Mouse (Mus musculus) left cerebral cortex, adult 2 months (tissue): ENCODE results near the gene Tbx22. TPM values are rescaled to one million over a fixed set of nuclear protein-coding genes. Genes with fewer than 3 reads are reported as not detected.

ENCODE experiments used
- DNase-seq, 2 experiments: peaks; one replicate each; pipeline ENCODE4 v3.0.0; 2021 to 2022; ENCODE audit warnings: low spot score in 2 of 2, mixed read lengths in 1 of 2; ENCODE audit errors: extremely low spot score in 1 of 2
- H3K27ac ChIP-seq: fragments of 200-600 bp; 2 replicates; pipeline ENCODE4 v1.8.1; 2022
- H3K4me3 ChIP-seq: fragments of 200-600 bp; 2 replicates; pipeline ENCODE4 v1.8.1; 2022
- CTCF ChIP-seq: fragments of 200-600 bp; IDR thresholded peaks from 2 replicates; pipeline ENCODE4 v1.8.1; 2022; ENCODE audit warnings: antibody characterized with exemption, mild to moderate bottlenecking, moderate library complexity
- intact Hi-C: fragments of 180-260 bp; cut with DNase I; formaldehyde crosslinking; loops from one replicate; pipeline ENCODE4 v1.15.1; 2025
- long read RNA-seq, 2 experiments: library from polyadenylated mRNA; stranded (forward); transcript quantifications; one replicate each; pipeline ENCODE4 v2.0.0; 2021; ENCODE audit warnings: borderline mapping rate in 2 of 2
- total RNA-seq, 2 experiments: library from RNA; stranded (reverse); gene quantifications; 2 replicates each; pipeline ENCODE4 v1.2.3; 2021

Gene Tbx22
- total RNA-seq: under 1 TPM in 1 of 2 experiments, not detected in 1; 0.41 TPM
- long read RNA-seq, experiment 1: 0 reads
- long read RNA-seq, experiment 2: 0 reads

GRCm38 (mm10) chrX:107667664-107668063 lies at the start of gene Tbx22:
Gene Tbx22 (plus strand): TSS chrX:107667964.
- Histone ChIP-seq H3K4me3 (no peak within 1 kb of the TSS), H3K27ac (no peak within 1 kb of the TSS)
- intact Hi-C loops: no loop called here
- no peak for TF ChIP-seq CTCF
- no peak for DNase-seq

GRCm38 (mm10) chrX:107668677-107669076 lies 913 bp downstream of the Tbx22 start:
- TF ChIP-seq CTCF: no peak; the same call in 1 of the 2 replicates
- no peak overlapping the region for H3K27ac ChIP-seq
- no peak overlapping the region for H3K4me3 ChIP-seq
- intact Hi-C loops: no loop called here
- no peak for DNase-seq

GRCm38 (mm10) chrX:107679203-107679602 lies 11.4 kb downstream of the Tbx22 start:
- H3K27ac ChIP-seq: no peak overlapping the region
- H3K4me3 ChIP-seq: no peak overlapping the region
- TF ChIP-seq CTCF: no peak
- intact Hi-C loops: no loop called here
- no peak for DNase-seq

- no peak overlapping the region for H3K27ac ChIP-seq
- intact Hi-C loops: no loop called here
Observed at GRCm38 (mm10) chrX:107708584-107708983, 40.8 kb downstream of the Tbx22 start.

GRCm38 (mm10) chrX:107723541-107723940 lies 55.8 kb downstream of the Tbx22 start:
- TF ChIP-seq CTCF: no peak

More at GRCm38 (mm10) chrX:107708584-107708983, 40.8 kb downstream of the Tbx22 start:
- TF ChIP-seq CTCF: no peak
- no peak overlapping the region for H3K4me3 ChIP-seq
- no peak for DNase-seq

More at GRCm38 (mm10) chrX:107723541-107723940, 55.8 kb downstream of the Tbx22 start:
- DNase-seq: no peak
- H3K4me3 ChIP-seq: no peak overlapping the region
- H3K27ac ChIP-seq: no peak overlapping the region
- intact Hi-C loops: no loop called here

Other genes with a start within 250 kb of the Tbx22 start
- gene Tent5d, start 124.6 kb downstream of the Tbx22 start, total RNA-seq: not detected
- 10 to 100 TPM; 29.2 to 34.5 TPM for gene 2610002M06Rik, start 148.4 kb downstream of the Tbx22 start, total RNA-seq